Mouse (Mus musculus): ENCODE measurements at regions not wholly inside any gene's neighbourhood (a gene's known extent, or its start where the extent isn't known, plus 50 kb on each side); places are given as distances from the start of the nearest gene placed in this dataset.

DNA sequence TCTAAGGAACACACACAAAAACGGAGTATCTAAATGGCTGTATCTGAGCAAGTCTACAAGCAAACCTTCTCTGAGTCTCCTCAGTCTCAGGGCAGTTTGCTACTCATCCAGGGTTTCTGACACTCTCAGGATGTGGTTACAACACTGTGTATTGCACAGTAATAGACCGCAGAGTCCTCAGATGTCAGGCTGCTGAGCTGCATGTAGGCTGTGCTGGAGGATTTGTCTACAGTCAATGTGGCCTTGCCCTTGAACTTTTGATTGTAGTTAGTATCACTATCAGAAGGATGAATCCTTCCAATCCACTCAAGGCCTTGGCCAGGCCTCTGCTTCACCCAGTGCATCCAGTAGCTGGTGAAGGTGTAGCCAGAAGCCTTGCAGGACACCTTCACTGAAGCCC, 245.0 kb upstream of the Zfp386 start:
- peak; percentile 15 to 50 for DNase-seq (ENCODE audit: low spot score in 2 of 2)

DNA sequence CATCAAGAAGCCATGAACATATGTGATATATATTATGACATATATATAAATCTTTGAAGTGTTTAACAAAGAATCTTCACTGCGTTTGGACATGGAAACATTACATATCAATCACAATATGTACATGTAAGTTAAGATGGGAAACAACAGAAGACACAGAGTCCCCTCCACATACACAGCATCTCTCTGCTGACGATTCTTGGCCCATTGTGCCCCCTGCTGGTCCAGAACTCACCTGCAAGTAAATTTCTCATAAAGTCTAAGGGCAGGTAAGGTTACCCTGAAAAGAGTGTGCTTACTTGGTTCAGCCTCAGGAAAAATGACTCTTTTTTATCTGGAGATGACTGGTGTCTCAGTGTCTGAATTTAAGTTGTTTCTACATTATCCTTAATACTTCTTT, 243.8 kb upstream of the Zfp386 start:
- DNase-seq (ENCODE audit: low spot score in 2 of 2), result peak; percentile 4 to 12

DNA sequence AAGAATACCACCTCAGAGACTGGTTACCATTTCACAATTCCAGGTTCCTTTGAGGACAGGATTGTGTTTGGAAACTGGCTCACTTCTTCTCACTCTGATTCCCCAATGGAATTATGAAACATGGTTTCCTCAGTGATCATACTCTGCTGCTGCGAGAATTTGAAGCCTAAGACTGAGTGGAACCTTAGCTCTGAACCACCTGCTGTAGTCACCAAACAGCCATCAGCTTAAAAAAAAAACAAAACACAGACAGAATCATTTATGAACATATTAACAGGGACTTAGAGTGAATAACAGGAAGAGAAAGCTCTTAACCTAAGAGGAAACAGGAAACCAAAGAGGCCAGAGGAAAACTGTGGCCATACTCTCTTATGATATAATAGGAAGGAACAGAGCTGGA, 239.5 kb upstream of the Zfp386 start:
- no peak for DNase-seq (ENCODE audit: low spot score in 2 of 2)

Measured in natural killer cell, adult 2 months (primary cell).